Mouse (Mus musculus) adrenal gland, adult 18-20 months (tissue): ENCODE results near the gene Nrip3. TPM values are rescaled to one million over a fixed set of nuclear protein-coding genes. Genes with fewer than 3 reads are reported as not detected.

ENCODE experiments used
- DNase-seq, 2 experiments: peaks; one replicate each; pipeline ENCODE4 v3.0.0; 2021 to 2022; ENCODE audit warnings: low spot score in 2 of 2
- total RNA-seq, 2 experiments: library from RNA; stranded (reverse); gene quantifications; 1 replicate in 1 of 2; 2 replicates in 1 of 2; pipeline ENCODE4 v1.2.3; 2021

Gene Nrip3
- total RNA-seq, 2 experiments from 2014 or later, result 0.73 to 1.0 TPM

DNA sequence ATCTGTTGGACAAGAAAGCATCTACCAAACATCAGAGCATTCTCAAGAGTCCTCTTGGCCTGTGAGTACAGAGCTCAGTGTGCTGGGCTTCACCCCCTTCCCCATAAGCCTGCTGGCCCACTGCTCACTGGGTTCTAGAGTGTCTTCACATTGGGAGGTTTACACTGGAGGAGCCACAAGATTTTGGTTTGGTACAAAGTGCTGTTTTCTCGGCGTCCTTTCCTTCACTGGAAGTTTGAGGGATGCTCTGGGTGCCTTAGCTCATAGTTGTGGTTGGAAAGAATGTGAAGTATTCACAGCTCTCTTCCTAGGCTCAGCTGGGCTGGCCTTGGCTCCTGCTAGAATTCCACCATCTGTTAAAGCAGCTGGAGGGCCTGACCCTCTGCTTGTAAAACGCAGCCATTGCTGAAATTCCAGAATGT is 72.9 kb downstream of the Nrip3 start:
- no peak for DNase-seq

Other genes starting within 250 kb of the Nrip3 start
- gene St5, start 78.4 kb downstream of the Nrip3 start, total RNA-seq, result 10 to 100 TPM; 26.5 to 27.7 TPM
- gene Akip1, start 78.3 kb downstream of the Nrip3 start, total RNA-seq, result 10 to 100 TPM; 18.6 to 22.9 TPM
- not detected for gene BC051019, start 58.2 kb downstream of the Nrip3 start, total RNA-seq
- under 1 TPM in 1 of 2 experiments, not detected in 1; 0.61 TPM for gene Ascl3, start 50.3 kb downstream of the Nrip3 start, total RNA-seq
- gene Tmem9b, start 29.1 kb downstream of the Nrip3 start, total RNA-seq, result 10 to 100 TPM; 45.7 to 47.6 TPM
- gene Scube2, start 83.7 kb upstream of the Nrip3 start, total RNA-seq, result under 1 TPM in 1 of 2 experiments, not detected in 1; 0.32 TPM
- 100 to 1,000 TPM; 158 to 167 TPM for gene Dennd5a, start 178.4 kb upstream of the Nrip3 start, total RNA-seq
- 10 to 100 TPM; 47.1 to 70.2 TPM for gene Tmem41b, start 204.9 kb upstream of the Nrip3 start, total RNA-seq
- 10 to 100 TPM; 96.2 to 96.7 TPM for gene Ipo7, start 236.2 kb upstream of the Nrip3 start, total RNA-seq